Mouse (Mus musculus): Measurements from ENCODE around the gene Grid1. TPM values are rescaled to one million over a fixed set of nuclear protein-coding genes. Genes with fewer than 3 reads are reported as not detected.

The Grid1 gene
- polyA plus RNA-seq, 1 experiment = not detected

DNA sequence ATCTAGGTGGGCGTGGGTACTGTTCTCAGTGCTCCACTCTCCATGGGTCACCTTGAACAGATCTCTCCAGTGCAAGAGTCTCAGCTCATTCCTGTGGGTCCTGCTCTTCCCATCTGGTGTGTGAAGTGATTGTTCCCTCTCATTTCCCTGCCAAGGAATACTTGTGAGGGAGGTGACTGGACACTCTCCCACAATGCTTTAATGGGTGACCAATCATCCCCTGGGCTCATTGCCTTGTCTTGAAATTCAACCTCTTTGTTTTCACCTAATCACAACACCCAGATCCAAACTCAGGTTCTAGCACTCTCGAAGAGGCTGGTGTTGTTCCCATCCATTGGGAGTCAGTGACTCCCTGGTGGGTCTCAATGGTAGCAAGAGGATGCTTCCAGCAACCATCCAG lies 754.6 kb downstream of the Grid1 start:
- Histone ChIP-seq H3K36me3 (ENCODE audit: control insufficient read depth, insufficient read depth) (no peaks in the 10 kb centered on the region), H3K4me2 (ENCODE audit: low read depth) (no peak overlapping the region), H3ac (ENCODE audit: control insufficient read depth, insufficient read length) (no peak overlapping the region), H3K27me3 (ENCODE audit: control insufficient read depth, insufficient read depth, insufficient read length) (no peaks in the 10 kb centered on the region), H3K4me3 (no peak overlapping the region), H3K79me2 (ENCODE audit: control insufficient read depth, insufficient read depth) (no peaks in the 10 kb centered on the region)
- TF ChIP-seq REST (IDR thresholded peaks at IDR 0.05; ENCODE audit: insufficient read depth, insufficient read length) = no peak
- TF ChIP-seq MYOD1 (IDR thresholded peaks at IDR 0.05; ENCODE audit: control insufficient read depth in 1 of 3, insufficient read length in 2 of 3, low read depth in 2 of 3) = no peak
- no peak for TF ChIP-seq MYOG (IDR thresholded peaks at IDR 0.05; ENCODE audit: control insufficient read depth in 1 of 3, insufficient read depth in 1 of 3, insufficient read length in 2 of 3, low read depth in 2 of 3)
- no peak for TF ChIP-seq POLR2A (IDR thresholded peaks at IDR 0.05; ENCODE audit: insufficient read length, low read depth)
- no peak for TF ChIP-seq CEBPB (IDR thresholded peaks at IDR 0.05; ENCODE audit: insufficient read depth, poor library complexity, severe bottlenecking)
- TF ChIP-seq TCF12 (IDR thresholded peaks at IDR 0.05; ENCODE audit: insufficient read depth, poor library complexity, severe bottlenecking) = no peak
- no peak for TF ChIP-seq TCF3 (IDR thresholded peaks at IDR 0.05; ENCODE audit: insufficient read length, low read depth)
- no peak for TF ChIP-seq POLR2AphosphoS2 (IDR thresholded peaks at IDR 0.05; ENCODE audit: insufficient read length, low read depth)
- TF ChIP-seq SRF (IDR thresholded peaks at IDR 0.05; ENCODE audit: control insufficient read depth, insufficient read length, low read depth) = no peak
- TF ChIP-seq MAX (IDR thresholded peaks at IDR 0.05; ENCODE audit: low read depth) = no peak
- no peak for TF ChIP-seq USF1 (IDR thresholded peaks at IDR 0.05; ENCODE audit: low read depth)
- TF ChIP-seq E2F4 (IDR thresholded peaks at IDR 0.05; ENCODE audit: insufficient read depth) = no peak

DNA sequence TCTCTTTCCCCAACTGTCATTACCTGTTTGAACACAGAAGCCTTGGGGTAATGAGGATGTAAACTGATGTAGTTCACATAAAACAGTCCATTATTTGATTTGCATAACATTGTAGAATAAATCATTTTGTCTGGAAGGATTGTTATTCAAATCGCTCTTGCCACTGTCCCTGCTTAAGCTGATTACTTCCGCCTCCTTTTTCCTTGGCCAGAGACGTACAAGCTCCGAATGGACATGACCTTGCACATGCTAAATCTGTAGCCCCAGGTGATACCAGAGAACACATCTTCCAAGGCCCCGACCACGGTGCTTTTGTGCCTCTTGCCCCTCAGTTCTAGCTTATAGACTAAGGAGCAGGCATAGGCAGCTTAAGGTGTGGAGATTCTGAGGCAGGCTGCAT lies 755.4 kb downstream of the Grid1 start:
- H3K27me3 ChIP-seq (ENCODE audit: control insufficient read depth, insufficient read depth, insufficient read length) = no peaks in the 10 kb centered on the region
- H3K4me3 ChIP-seq = no peak overlapping the region
- no peak overlapping the region for H3ac ChIP-seq (ENCODE audit: control insufficient read depth, insufficient read length)
- TF ChIP-seq MAX (IDR thresholded peaks at IDR 0.05; ENCODE audit: low read depth) = no peak
- no peak for TF ChIP-seq MYOG (IDR thresholded peaks at IDR 0.05; ENCODE audit: control insufficient read depth in 1 of 3, insufficient read depth in 1 of 3, insufficient read length in 2 of 3, low read depth in 2 of 3)
- TF ChIP-seq CEBPB (IDR thresholded peaks at IDR 0.05; ENCODE audit: insufficient read depth, poor library complexity, severe bottlenecking) = no peak
- no peak for TF ChIP-seq E2F4 (IDR thresholded peaks at IDR 0.05; ENCODE audit: insufficient read depth)
- TF ChIP-seq MYOD1 (IDR thresholded peaks at IDR 0.05; ENCODE audit: control insufficient read depth in 1 of 3, insufficient read length in 2 of 3, low read depth in 2 of 3) = no peak
- TF ChIP-seq USF1 (IDR thresholded peaks at IDR 0.05; ENCODE audit: low read depth) = no peak
- no peak for TF ChIP-seq POLR2AphosphoS2 (IDR thresholded peaks at IDR 0.05; ENCODE audit: insufficient read length, low read depth)
- TF ChIP-seq REST (IDR thresholded peaks at IDR 0.05; ENCODE audit: insufficient read depth, insufficient read length) = no peak
- TF ChIP-seq SRF (IDR thresholded peaks at IDR 0.05; ENCODE audit: control insufficient read depth, insufficient read length, low read depth) = no peak
- no peak for TF ChIP-seq TCF12 (IDR thresholded peaks at IDR 0.05; ENCODE audit: insufficient read depth, poor library complexity, severe bottlenecking)
- TF ChIP-seq TCF3 (IDR thresholded peaks at IDR 0.05; ENCODE audit: insufficient read length, low read depth) = no peak
- TF ChIP-seq POLR2A (IDR thresholded peaks at IDR 0.05; ENCODE audit: insufficient read length, low read depth) = no peak
- no peak overlapping the region for H3K4me2 ChIP-seq (ENCODE audit: low read depth)
- no peaks in the 10 kb centered on the region for H3K36me3 ChIP-seq (ENCODE audit: control insufficient read depth, insufficient read depth)
- H3K79me2 ChIP-seq (ENCODE audit: control insufficient read depth, insufficient read depth) = no peaks in the 10 kb centered on the region

DNA sequence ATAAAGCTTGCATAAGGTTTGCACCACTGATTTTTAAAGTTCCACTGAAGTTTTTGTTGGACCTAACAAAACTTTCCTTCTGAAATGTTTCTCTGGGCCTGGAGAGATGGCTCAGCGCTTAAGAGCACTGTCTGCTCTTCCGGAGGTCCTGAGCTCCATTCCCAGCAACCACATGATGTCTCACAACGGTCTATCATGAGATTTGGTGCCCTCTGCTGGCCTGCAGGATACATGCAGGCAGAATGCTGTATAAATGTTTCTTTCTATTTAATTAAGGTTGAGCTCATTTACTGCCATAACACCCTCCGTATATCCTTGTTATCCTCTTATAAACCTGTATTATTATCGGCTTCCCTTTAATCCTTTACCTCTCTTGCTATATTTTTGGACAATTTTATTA lies 805.8 kb downstream of the Grid1 start:
- no peak overlapping the region for H3K4me2 ChIP-seq (ENCODE audit: low read depth)
- H3K27me3 ChIP-seq (ENCODE audit: control insufficient read depth, insufficient read depth, insufficient read length) = no peaks in the 10 kb centered on the region
- H3K4me3 ChIP-seq = no peak overlapping the region
- H3ac ChIP-seq (ENCODE audit: control insufficient read depth, insufficient read length) = no peak overlapping the region
- H3K79me2 ChIP-seq (ENCODE audit: control insufficient read depth, insufficient read depth) = no peaks in the 10 kb centered on the region
- H3K36me3 ChIP-seq (ENCODE audit: control insufficient read depth, insufficient read depth) = no peaks in the 10 kb centered on the region
- TF ChIP-seq REST (IDR thresholded peaks at IDR 0.05; ENCODE audit: insufficient read depth, insufficient read length) (no peak), TCF3 (IDR thresholded peaks at IDR 0.05; ENCODE audit: insufficient read length, low read depth) (no peak), POLR2A (IDR thresholded peaks at IDR 0.05; ENCODE audit: insufficient read length, low read depth) (no peak), CEBPB (IDR thresholded peaks at IDR 0.05; ENCODE audit: insufficient read depth, poor library complexity, severe bottlenecking) (no peak), MYOD1 (IDR thresholded peaks at IDR 0.05; ENCODE audit: control insufficient read depth in 1 of 3, insufficient read length in 2 of 3, low read depth in 2 of 3) (no peak), MAX (IDR thresholded peaks at IDR 0.05; ENCODE audit: low read depth) (no peak), USF1 (IDR thresholded peaks at IDR 0.05; ENCODE audit: low read depth) (no peak), E2F4 (IDR thresholded peaks at IDR 0.05; ENCODE audit: insufficient read depth) (no peak), POLR2AphosphoS2 (IDR thresholded peaks at IDR 0.05; ENCODE audit: insufficient read length, low read depth) (no peak), SRF (IDR thresholded peaks at IDR 0.05; ENCODE audit: control insufficient read depth, insufficient read length, low read depth) (no peak), MYOG (IDR thresholded peaks at IDR 0.05; ENCODE audit: control insufficient read depth in 1 of 3, insufficient read depth in 1 of 3, insufficient read length in 2 of 3, low read depth in 2 of 3) (no peak), TCF12 (IDR thresholded peaks at IDR 0.05; ENCODE audit: insufficient read depth, poor library complexity, severe bottlenecking) (no peak)

Other genes starting within 250 kb of the Grid1 start
- gene Ldb3, start 231.4 kb upstream of the Grid1 start, polyA plus RNA-seq (2012; fragmentation: generic; extraction: Trizol) = 83.9 TPM
- 0.23 TPM for gene Opn4, start 220.0 kb upstream of the Grid1 start, polyA plus RNA-seq (2012; fragmentation: generic; extraction: Trizol)
- 12.1 TPM for gene Wapl, start 146.2 kb upstream of the Grid1 start, polyA plus RNA-seq (2012; fragmentation: generic; extraction: Trizol)

Data from myocyte (in vitro differentiated cells).